Mouse (Mus musculus) lung, adult 2 months (tissue): ENCODE results near the gene Med29.

Experiments used
- CTCF ChIP-seq: fragments of 200-500 bp; IDR thresholded peaks from 2 replicates; pipeline ENCODE4 v1.5.1; 2011; ENCODE audit warnings: mild to moderate bottlenecking, low read length, control low read depth; ENCODE audit not compliant: insufficient read depth
- POLR2A ChIP-seq: fragments of 200-500 bp; IDR thresholded peaks from 2 replicates; pipeline ENCODE4 v1.6.1; 2011; ENCODE audit warnings: low read depth, mild to moderate bottlenecking, control low read depth, low read length, borderline replicate concordance; ENCODE audit errors: extremely low read depth

DNA sequence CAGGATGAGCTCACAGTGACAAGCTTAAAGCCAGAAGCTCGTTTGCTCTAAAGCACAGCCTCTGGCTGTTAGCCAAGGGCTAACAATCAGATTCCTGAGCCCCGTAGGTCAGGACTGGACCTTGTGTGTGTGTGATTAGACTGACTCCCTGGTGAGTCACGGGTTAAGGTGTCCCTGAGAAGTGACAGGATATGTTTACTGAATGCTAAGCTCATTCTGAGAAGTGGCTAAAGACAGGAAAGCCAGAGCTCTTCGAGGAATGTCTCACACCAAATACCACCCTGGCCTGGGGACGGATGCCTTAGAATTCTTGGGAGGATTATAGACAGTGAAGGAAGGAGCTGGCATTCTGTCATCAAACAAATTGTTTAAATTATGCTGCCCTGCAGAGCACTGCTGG is 34.5 kb downstream of the Med29 start:
- no peak for TF ChIP-seq CTCF
- no peak for TF ChIP-seq POLR2A
